Mouse (Mus musculus) cortical plate, adult 2 months (tissue): ENCODE results near the gene Nptxr.

Source experiments
- CTCF ChIP-seq: fragments of 200-500 bp; IDR thresholded peaks from 2 replicates; pipeline ENCODE4 v1.5.1; 2011; ENCODE audit warnings: mild to moderate bottlenecking, control low read depth, low read length; ENCODE audit not compliant: insufficient read depth; ENCODE audit errors: extremely low read depth
- POLR2A ChIP-seq: fragments of 200-500 bp; IDR thresholded peaks from 2 replicates; pipeline ENCODE4 v1.6.1; 2011; ENCODE audit warnings: mild to moderate bottlenecking, low read length, control low read depth; ENCODE audit not compliant: insufficient read depth; ENCODE audit errors: extremely low read depth

- no peak for TF ChIP-seq CTCF
- TF ChIP-seq POLR2A: no peak
Measured at GRCm38 (mm10) chr15:79777749-79778148, 26.8 kb downstream of the Nptxr start, which contains the start of gene Dnal4.
